Mouse (Mus musculus) retina, postnatal 7 days (tissue): Measurements from ENCODE around the gene Actn1.
"Not testable (repeated sequence)": the region's sequence is repeated elsewhere in the genome, so short reads cannot be mapped to it uniquely, and the experiment has no call there.

ENCODE experiments used
- DNase-seq: peaks from one replicate; pipeline ENCODE4 v3.0.0-alpha.2; 2012; ENCODE audit warnings: low read depth, low spot score

Gene Actn1

DNA sequence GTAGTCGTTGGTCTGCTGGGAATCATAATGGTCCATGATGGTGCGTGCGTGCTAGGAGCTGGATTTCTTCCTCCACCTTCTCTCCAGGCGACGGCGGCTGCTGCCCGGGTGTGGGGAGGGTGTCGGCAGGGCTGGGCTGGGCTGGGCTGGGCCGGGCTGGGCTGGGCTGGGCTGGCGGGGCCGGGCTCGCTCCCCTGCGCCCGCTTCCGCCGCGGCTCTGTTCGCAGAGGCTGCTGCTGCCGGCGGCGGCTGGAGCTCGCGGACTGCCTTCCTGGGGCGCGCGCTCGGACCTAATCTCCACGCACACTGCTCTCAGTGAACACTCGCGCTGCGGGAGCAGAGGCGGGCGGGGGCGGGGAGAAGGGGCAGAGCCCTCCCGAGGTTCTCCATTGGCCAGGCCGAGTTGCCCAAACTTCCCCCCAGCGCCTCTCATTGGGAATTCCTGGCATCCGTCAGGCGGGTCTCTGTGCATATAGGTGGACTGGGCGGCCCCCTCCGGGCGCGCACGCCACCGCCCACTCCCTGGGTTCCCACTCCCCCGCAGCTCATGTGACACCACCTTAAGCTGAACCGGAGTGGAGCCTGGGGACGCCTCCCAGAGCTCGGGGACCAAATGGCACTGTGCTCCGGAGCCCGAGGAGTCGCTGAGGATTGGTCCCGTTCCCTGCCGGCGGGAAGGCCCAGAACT, at the start of gene Actn1:
Actn1 (minus strand) TSS at position 316 of the 688 bp plus-strand sequence.
- DNase-seq = peak; percentile 84

DNA sequence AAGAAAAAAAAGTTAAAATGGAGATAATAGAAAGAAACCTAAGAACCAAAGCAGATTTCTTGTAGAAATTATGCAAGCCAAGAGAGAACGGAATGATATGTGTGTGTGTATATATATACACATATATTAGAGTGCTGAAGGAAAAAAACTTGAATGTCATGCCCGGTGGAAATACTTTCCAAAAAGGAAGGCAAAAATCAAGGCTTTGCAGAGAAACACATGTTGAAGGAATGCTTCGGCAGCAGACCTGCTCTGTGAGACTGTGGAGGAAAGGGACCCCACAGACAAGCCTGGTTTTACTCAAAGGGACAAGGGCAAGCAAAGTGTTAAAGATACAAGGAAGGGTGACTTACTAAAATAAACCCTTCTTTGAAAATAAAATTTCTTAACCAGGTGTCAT, 47.4 kb upstream of the Actn1 start:
- DNase-seq = no peak

DNA sequence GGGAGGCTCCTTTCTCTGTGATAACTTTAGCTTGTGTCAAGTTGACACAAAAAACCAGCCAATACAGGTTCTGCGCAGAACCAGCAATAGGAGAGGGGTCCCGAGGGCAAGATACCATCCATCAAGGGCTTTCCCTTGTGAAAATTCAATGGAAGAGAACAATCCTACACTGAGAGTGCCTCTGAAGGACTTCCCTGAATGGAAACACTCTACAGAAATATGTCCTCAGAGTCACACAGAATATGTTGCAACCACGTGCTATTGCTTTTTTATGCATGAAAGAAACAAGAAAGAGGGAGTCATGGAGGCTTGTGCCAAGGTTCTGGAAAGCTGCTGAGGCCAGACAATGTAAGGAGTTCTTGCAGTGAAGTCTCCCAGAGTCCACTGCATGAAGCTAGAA, 44.3 kb upstream of the Actn1 start:
- DNase-seq = no peak

DNA sequence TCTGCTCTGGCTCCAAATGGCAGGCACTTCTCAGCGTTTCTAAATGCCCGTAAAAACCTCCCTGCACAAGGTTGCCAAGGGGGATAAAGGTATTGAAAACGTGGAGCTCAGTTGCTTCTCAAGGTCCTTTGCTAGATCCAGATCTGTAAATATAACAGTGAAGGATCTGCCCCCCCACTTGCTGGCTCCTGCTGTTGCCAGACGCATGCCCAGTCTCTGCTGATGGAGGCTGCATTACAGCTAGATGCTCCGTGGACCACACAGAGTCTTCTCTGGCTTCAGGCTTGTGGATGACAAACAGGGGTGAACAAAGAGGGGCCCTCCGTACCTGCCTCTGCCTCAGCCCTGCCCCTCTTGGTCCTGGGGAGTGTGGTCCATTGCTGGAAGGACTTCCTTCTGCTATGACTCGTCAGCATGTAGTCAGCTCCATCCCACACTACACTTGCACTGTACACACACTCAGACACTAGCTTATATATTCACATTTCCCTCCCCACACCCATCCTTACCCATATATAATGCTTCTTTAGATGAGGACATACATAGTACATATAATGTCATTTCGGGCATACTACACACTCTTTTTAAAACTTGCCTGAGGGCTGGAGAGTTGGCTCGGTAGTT, 40.8 kb upstream of the Actn1 start:
- no peak for DNase-seq

DNA sequence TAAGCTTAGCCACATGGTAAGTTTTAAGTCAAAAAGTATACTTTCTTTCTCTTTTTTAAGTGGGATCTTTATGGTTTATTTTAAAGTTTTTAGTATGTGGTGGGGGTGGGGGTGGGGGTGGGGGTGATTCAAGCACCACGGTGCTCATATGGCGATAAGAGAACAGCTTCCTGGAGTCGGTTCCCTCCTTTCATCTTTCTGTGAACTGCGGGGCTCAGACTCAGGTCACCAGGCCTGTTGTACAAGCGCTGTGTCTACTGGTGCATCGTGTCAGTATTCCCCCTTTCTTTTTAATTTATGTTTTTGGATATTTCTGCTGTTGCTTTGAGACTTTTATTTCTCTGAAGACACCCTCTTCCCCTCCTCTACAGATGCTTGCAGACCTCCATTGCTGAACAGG, 38.5 kb upstream of the Actn1 start:
- DNase-seq = no peak

DNA sequence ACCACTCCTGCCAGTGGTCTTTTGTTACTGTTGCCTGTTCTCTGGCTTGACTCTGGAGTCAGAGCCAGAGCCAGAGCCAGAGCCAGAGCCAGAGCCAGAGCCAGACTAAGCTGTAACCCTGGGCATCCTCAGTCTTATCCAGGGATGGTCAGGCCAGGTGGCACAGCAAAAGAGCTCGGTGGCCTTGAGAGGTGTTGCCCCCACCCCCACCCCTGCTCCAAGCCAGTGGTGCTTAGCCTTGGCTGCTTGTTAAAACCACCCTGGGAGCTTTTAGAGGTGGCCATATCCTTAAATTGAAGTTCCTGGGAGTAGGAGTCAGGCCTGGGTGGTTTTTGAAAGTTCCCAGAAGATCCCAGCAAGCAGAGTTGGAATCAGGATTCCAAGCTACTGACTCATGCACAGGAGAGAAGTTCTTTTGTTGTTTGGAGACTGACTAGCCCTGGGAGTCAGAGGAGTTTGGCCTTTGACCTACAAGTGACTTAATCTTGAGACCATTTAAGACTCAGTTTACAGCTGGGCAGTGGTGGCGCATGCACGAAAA, 31.8 kb upstream of the Actn1 start:
- no peak for DNase-seq

DNA sequence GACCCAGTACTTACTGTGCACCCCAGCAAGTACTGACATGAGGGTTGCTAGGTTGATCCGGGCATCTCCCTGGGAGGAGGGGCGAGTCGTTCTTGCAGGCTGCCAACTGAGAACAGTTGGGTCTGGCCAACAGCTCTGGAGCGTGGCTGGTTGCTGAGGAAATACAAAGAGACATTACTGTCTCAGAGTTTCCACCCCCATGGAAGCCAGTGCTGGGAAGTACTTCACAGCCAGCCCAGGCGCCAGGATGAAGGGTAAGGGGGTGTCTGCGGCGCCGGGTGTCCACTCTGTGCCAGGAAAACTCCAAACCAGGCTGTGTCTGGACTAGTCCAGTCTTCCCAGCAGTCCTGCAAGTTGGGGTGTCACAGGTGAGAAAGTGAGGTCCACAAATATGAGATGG, 30.8 kb upstream of the Actn1 start:
- no peak for DNase-seq

DNA sequence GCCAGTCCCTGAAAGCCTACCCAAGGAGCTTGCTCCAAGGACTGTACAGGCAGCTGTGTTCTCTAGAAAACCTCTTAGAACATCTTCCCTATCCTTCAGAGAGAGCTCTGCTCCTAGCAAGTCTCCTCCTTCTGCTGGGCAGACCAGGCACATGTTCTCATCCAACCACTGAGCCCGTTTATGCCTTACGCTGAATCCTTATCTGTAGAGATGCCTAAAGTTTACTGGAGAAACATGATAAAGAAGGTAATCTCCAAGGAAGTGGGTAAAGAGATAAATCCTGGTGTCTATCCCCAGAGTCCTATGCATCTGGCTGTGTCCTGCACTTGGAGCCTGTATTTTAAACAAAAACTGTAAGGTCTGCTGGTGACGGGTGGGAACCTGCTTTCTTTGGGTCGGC, 30.3 kb upstream of the Actn1 start:
- no peak for DNase-seq

DNA sequence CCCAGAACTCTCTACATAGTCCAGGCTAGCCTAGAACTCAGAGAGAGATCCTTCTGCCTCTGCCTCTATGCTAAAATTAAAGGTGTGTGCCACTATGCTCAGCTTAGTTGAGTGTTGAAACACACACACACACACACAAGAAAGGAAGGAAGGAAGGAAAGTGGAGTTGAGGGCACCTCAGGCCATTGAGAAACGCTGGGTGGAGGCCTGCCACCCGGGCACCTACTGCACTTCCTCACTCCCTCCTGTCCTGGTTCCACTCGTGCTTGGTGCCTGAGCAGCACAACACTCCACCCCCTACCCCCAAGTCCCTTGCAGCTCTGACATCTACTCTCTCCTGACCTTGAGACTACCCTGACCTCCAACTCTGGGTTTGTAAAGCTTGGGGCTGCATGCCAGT, 29.6 kb upstream of the Actn1 start:
- DNase-seq = no peak

DNA sequence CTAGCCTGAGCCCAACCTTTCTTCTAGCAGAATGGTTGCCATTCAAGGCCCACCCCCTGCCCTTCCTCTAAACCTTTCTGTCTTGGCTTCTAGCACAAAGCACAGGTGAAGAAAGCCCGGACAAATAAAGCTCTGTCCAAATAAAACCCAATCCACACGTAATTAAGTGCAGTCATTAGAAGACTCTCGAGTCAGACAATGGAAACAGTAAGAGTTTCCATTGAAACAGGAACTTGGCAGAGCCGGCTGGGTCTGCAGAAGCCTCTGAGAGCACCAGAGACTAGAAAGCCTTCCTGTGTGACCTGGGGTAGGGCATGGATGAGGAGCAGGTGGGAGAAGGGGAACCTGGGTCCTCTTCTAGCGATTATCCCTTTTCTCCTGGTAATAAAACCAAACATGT, 25.7 kb upstream of the Actn1 start:
- DNase-seq = no peak

DNA sequence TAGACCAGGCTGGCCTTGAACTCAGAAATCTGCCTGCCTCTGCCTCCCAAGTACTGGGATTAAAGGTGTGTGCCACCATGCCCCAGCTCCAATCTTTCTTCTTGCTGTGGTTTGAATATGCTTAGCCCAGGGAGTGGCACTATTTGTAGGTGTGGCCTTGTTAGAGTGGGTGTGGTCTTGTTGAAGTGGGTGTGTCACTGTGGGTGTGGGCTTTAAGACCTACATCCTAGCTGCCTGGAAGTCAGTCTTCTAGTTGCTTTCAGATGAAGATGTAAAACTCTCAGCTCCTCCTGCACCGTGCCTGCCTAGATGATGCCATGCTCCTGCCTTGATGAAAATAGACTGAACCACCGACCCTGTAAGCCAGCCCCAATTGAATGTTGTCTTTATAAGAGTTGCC, 24.1 kb upstream of the Actn1 start:
- not testable (repeated sequence) for DNase-seq

DNA sequence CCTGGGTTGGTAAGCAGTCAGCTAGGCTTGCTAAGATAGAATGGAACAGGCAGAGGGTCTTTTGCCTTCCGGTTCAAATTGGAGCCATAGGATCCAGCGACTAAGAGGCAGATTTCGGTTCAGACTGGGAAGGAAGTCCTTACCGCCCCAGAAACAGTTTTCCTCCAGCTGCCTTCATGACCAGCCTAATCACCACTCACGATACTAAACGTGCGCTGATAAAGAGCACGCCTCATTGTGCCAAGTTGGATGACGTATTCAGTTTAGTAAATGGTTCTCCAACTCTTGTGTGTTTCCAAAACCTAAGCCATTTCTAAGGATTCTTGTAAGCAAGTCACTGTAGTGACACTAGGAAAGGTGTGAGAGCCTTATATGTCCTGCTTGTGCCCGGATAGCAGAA, 18.7 kb upstream of the Actn1 start:
- no peak for DNase-seq

DNA sequence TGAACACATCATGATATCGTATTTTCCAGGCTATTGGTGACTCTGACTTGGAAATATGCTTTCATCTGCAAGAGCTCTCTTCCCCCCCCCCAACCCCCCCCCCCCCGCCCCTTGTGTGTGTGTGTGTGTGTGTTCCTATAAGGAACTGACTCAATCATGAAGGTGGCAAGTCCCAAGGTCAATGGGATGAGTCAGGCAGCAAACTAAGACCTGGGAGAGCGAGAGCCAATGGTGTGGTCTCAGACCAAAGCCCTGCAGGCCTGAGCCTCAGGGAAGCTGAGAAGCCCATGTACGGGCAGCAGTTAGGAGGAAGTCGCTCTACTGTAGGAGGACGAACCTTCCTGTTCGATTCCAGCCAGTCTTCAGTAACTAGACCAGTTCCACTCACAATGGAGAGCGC, 17.3 kb upstream of the Actn1 start:
- no peak for DNase-seq

DNA sequence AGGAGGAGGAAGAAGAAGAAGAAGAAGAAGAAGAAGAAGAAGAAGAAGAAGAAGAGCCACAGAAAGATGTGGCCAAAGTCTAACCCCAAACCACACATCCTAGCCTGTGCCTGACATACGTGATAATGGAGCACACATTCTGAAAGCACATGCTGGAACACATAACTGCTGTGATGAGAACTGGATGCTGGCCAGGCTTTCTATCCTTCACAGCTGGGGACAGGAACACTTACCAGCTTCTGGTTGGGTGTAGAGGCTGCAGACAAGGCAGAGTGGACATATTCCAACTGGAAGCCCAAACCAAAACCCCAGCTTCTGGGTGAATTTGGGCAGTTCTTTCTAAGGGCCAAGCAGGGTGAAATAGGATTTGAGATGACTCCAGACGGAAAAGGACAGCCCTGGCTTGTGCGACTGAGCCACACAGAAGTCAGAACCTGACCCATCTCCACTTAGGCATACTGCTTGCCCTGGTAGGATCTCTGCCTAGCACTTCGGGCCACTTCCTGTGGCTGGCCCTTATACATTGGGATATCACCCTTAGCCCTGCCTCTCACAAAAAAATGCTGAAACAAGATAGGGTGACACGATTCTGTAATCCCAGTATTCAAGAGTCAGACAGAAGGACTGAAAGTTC, 15.1 kb upstream of the Actn1 start:
- no peak for DNase-seq

DNA sequence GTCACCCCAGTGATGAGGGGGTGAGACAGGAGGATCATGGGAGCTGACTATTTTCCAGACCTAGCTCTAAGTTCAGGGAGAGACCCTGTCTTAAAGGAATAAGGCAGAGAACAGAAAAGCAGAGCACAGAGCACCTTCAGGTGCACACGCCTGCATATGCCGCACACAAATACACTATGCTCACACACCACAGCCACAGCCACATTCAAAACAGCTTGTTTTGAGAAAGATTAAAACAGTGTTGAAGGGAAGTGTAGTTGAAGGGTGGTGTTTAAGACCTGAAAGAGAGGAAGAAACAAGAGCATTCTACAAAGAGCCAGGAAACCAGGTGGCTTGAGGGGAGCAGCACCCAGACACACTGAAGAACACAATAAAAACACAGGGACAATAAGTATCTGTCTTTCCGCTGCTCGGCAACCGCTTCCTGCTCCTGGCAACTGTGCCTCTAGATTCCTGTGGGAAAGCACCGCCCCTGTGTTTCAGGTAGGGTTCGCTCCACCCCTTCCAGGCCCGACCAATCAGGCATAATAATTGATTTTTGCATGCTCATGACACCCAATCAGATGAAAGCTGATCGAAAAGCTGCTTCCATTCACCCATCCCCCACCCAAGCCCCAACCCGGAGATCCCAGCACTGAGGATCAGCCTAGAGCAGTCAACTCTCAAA, 13.0 kb upstream of the Actn1 start:
- DNase-seq = no peak

DNA sequence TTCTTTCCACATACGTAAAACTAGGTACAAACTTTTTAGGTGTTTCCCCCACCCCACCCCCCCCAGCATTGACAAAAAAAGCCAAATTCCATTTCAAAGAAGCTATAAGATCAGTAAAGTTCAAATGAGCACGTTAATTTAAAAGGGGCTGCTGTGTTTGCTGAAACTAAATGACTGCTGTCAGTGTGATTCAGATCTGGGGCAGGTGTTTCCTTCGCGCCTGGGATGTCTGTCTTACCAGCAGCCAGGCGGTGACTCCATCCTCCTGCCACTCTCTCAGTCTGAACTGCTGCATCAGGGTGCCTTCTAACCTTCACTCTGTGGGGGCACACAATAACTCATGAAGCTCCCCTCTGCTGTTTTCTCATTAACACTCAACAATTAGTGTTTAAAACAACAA, 11.6 kb upstream of the Actn1 start:
- no peak for DNase-seq

DNA sequence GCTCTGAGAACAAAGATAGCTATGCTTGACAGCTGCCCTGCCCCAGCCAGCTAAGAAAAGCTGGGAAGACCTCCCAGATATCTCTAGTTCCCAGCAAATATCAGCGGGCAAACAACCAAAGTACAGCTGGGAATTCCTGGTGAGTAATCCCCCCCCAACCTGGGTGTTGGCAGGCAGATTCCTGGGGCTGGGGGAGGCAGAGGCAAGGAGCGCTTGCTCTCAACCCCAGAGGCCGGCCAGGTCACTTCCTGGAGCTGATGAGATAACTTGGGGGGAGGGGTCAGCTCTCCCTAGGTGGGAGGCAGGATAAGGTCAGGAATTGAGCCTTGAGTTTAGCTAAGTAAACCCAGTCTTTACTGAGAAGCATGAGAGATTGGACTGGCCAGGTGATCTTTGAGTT, 10.8 kb upstream of the Actn1 start:
- DNase-seq = no peak

DNA sequence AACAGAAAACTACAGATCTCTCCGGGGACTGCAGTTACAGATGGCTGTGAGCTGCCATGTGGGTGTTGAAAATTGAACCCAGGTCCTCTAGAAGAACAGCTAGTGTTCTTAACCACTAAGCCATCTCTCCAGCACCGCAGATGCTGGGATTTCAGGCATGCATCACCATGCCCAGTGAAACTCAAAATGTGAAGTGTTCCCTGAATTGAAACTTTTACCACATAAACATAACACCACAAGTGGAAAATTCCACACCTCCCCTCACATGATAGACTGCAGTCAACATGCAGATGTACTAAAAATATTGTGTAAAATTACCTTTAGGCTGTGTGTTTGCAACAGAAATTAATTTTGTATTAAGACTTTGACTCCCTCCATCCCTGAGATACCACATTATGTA, 9.1 kb upstream of the Actn1 start:
- DNase-seq = no peak

DNA sequence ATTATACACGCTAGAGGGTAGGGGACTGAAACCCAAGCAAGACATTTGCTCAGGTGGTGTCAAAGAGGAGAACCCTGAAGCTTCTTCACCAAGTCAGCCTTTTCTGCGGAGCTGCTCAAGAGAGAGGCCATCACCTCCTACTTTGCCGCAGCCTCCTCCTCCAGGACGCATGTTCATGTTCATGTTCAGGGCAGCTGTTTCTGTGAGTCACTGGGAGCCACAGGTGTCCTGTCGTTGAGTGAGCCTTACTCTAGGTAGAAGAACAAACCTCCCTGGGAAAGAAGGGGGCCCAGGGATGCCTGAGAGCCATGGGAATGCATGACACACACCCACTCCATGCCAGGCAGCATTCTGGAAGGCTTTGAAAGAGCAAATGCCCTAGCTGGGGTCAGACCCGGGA, 7.8 kb upstream of the Actn1 start:
- no peak for DNase-seq

DNA sequence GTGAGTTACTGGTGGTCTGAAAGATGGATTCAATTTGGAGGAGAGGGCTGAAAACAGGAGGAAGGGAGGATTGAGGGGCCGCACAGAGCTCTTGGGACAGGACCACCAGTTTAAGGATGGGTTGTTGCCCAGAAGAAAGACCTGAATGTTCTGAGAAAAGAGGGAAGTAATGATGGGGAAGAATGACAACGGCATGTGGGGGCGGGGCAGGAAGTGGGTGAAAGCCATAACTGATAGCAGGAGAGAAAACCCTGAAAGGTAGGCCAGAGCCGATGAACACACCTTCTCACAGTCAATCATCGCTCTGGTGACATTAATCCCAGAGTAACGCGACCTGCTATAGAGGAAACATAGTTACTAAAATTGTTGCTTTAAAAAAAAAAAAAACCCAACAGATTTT, 4.2 kb upstream of the Actn1 start:
- DNase-seq = not testable (repeated sequence)

DNA sequence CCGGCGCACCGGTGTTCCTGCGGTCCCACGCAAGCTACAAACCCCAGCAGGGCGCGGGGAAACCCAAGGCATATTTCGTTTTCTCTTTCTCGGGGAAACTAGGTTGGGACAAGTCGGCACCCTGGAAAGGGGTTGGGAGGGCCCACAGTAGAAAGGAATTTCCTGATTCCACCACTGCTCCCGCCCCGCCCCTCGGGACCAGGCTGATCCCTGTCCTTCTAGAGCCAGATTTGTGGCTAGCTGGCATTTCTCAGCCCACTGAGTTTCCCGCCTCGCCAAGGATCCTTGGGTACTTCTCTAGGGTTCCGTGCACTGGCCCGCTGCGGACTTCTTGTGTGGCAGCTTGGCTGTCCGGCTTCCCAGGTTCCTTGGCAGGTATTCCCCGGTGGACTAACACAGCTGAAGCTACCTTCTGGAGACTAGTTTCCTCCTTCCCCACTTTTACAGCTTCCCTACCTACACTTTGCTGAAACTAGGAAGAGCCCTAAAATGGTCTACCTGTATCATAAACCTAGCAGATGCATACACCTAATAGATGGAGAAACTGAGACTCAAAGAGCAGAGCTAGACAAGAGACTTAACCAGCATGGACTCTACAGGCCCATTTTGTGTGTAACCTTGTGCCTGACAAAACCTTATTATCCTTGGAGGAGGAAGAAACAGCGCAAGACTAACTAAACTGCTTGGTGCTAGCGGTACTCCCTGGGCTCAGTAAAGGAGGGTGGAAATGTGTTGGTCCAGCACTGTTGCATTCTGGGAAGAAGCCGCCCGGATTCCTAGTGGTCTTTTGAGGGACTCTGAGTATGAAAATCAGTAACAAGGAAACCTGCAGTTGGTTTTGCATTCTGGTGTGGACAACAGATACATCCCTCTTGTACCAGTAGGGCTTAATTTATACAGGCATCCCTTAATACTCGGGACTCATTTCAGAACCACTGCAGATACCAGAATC, 849 bp upstream of the Actn1 start:
- no peak for DNase-seq
